Mouse (Mus musculus) limb, embryonic 13.5 days (tissue): ENCODE measurements around the gene Ptprn2. TPM values are rescaled to one million over a fixed set of nuclear protein-coding genes. Genes with fewer than 3 reads are reported as not detected.
A peak's percentile ranks its signal among the peaks of the same experiment; 100 is the strongest.
"Not testable (repeated sequence)": the region's sequence is repeated elsewhere in the genome, so short reads cannot be mapped to it uniquely, and the experiment has no call there.

Source experiments
- ATAC-seq: fragments of 200-750 bp; cut with Nextera tagmentation; 2 replicates; pipeline ENCODE4 v1.8.0; 2017; ENCODE audit warnings: low read depth, moderate number of reproducible peaks, moderate TSS enrichment; ENCODE audit not compliant: low FRiP score
- H3K27ac ChIP-seq: fragments of 300-500 bp; sonication (generic); 2 replicates; pipeline ENCODE4 v1.5.1; 2015; ENCODE audit warnings: inconsistent platforms, mild to moderate bottlenecking, moderate library complexity
- H3K27me3 ChIP-seq: fragments of 300-500 bp; sonication (generic); 2 replicates; pipeline ENCODE4 v1.6.1; 2015; ENCODE audit warnings: mild to moderate bottlenecking, inconsistent platforms
- H3K36me3 ChIP-seq: fragments of 300-500 bp; sonication (generic); 2 replicates; pipeline ENCODE4 v1.6.1; 2015; ENCODE audit warnings: inconsistent platforms, mild to moderate bottlenecking, moderate library complexity
- H3K4me1 ChIP-seq: fragments of 300-500 bp; sonication (generic); 2 replicates; pipeline ENCODE4 v1.6.1; 2015; ENCODE audit warnings: inconsistent platforms
- H3K4me2 ChIP-seq: fragments of 300-500 bp; sonication (generic); replicated peaks from 2 replicates; pipeline ENCODE4 v1.6.1; 2015; ENCODE audit warnings: inconsistent platforms, mild to moderate bottlenecking, moderate library complexity
- H3K4me3 ChIP-seq: fragments of 300-500 bp; sonication (generic); 2 replicates; pipeline ENCODE4 v1.5.1; 2015; ENCODE audit warnings: moderate library complexity, mild to moderate bottlenecking, inconsistent platforms
- H3K9ac ChIP-seq: fragments of 300-500 bp; sonication (generic); 2 replicates; pipeline ENCODE4 v1.6.1; 2015; ENCODE audit warnings: mild to moderate bottlenecking, inconsistent platforms
- H3K9me3 ChIP-seq: fragments of 300-500 bp; sonication (generic); 2 replicates; pipeline ENCODE4 v1.6.1; 2016; ENCODE audit warnings: inconsistent platforms
- WGBS: fragments of 180-500 bp; shearing (Covaris S2); methylation state at CpG from one replicate; pipeline ENCODE4 v1.1.7; 2015; 5-methylcytosine and 5-hydroxymethylcytosine counted together
- polyA plus RNA-seq: library from polyadenylated mRNA; unstranded; fragments of >200 nt; fragmentation: Nextera tagmentation; extraction: Ambion mirVana; gene quantifications from 2 replicates; pipeline ENCODE4 v1.2.1, GENCODE M21; 2015

The Ptprn2 gene
- polyA plus RNA-seq, 1 experiment from 2014 or later = 0.19 TPM

DNA sequence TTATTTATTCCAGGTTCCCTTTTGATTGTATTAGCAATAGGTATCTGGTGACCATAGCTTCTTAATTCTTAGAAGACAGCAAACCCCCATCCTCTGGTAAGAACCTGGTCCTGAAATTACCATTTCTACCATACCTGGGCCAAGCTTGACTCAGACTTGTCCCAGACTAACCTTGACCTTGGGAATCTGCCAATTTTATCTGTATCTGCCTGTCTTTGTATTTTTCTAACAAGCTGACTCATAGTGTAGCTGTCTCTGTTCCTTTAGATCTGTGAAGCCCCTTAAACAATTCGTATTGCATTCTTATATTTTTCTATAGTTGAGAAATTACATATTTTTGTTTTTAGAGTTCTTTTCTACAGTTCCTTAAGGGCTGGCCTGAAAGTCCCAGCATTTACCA, 6.7 kb upstream of the Ptprn2 start:
- no peaks in the 10 kb centered on the region for H3K9me3 ChIP-seq
- H3K4me2 ChIP-seq = no peak overlapping the region
- no peak overlapping the region for H3K4me3 ChIP-seq
- ATAC-seq = no peak
- H3K27me3 ChIP-seq = no peaks in the 10 kb centered on the region
- no peaks in the 10 kb centered on the region for H3K4me1 ChIP-seq
- H3K9ac ChIP-seq = no peak overlapping the region
- no peak overlapping the region for H3K27ac ChIP-seq
- 65% methylated on average over 1 of the region's 1 CpGs for WGBS
- no peaks in the 10 kb centered on the region for H3K36me3 ChIP-seq

- WGBS = 63% methylated on average over 1 of the region's 1 CpGs
- no peak for ATAC-seq
Observed at GRCm38 (mm10) chr12:116481921-116482320, 3.6 kb upstream of the Ptprn2 start.

GRCm38 (mm10) chr12:116483581-116483980, 1.9 kb upstream of the Ptprn2 start:
- no peaks in the 10 kb centered on the region for H3K9me3 ChIP-seq
- peaks cover 33% of the 10 kb centered on the region for H3K27me3 ChIP-seq
- peaks cover 6% of the 10 kb centered on the region for H3K4me1 ChIP-seq
- no peak overlapping the region for H3K27ac ChIP-seq
- no peaks in the 10 kb centered on the region for H3K36me3 ChIP-seq
- no peak for ATAC-seq
- H3K9ac ChIP-seq = no peak overlapping the region
- H3K4me2 ChIP-seq = no peak overlapping the region
- WGBS = 65% methylated on average over 2 of the region's 2 CpGs
- H3K4me3 ChIP-seq = no peak overlapping the region

More at GRCm38 (mm10) chr12:116481921-116482320, 3.6 kb upstream of the Ptprn2 start:
- H3K36me3 ChIP-seq = no peaks in the 10 kb centered on the region
- H3K9ac ChIP-seq = no peak overlapping the region
- peaks cover 24% of the 10 kb centered on the region for H3K27me3 ChIP-seq
- no peak overlapping the region for H3K27ac ChIP-seq
- no peak overlapping the region for H3K4me3 ChIP-seq
- H3K4me2 ChIP-seq = no peak overlapping the region
- H3K4me1 ChIP-seq = peaks cover 6% of the 10 kb centered on the region
- no peaks in the 10 kb centered on the region for H3K9me3 ChIP-seq

DNA sequence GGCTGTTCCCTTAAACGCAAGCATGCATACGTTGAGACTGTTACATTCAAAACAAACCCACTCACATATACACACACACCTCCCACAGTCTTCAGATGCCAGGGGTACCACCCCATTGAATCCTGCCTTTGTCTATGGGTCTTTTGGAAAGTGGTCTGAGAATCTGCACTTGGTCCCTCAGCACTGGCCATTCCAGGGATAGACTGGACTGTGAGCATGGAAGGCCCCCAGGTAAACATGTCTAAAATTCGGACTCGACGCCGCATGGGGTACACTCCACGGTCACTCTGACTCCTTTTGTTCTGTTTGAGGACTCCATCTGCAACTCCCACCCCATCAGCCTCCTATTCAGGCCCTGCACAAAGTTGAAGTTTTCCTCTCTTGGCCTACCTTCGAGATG, 529 bp upstream of the Ptprn2 start:
- ATAC-seq = 0 out of 2 replicates have a peak, but pooled peaks have one; percentile 2
- H3K4me1 ChIP-seq = peaks cover 6% of the 10 kb centered on the region
- H3K4me3 ChIP-seq = peak overlapping the region; percentile 53; the same call in 1 of the 2 replicates
- H3K4me2 ChIP-seq = peak overlapping the region; percentile 99
- WGBS = 81% methylated on average over 8 of the region's 8 CpGs
- peaks cover 33% of the 10 kb centered on the region for H3K27me3 ChIP-seq
- no peaks in the 10 kb centered on the region for H3K9me3 ChIP-seq
- no peak overlapping the region for H3K27ac ChIP-seq
- H3K9ac ChIP-seq = no peak overlapping the region
- no peaks in the 10 kb centered on the region for H3K36me3 ChIP-seq

DNA sequence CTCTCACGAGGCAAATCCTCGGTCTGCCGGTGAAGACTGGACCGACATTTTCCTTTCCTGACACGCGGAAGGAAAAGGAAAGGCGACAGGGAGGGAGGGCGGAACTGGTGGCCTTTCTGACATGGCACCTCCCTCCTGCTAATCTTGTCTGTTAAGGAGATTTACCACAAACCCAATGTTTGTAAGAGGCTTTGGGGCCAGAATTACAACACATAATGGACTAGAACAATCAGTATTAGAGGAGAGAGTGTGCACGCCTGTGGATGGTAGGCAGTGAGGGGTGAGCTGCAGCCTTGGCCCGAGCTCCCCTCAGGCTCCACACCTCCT, 847 bp downstream of the Ptprn2 start:
- ATAC-seq = no peak
- peak overlapping the region; percentile 53 for H3K4me3 ChIP-seq
- WGBS = 5% methylated on average over 10 of the region's 10 CpGs

GRCm38 (mm10) chr12:116488836-116489235, 3.3 kb downstream of the Ptprn2 start:
- H3K4me1 ChIP-seq = peaks cover 6% of the 10 kb centered on the region
- no peak overlapping the region for H3K4me3 ChIP-seq
- H3K27ac ChIP-seq = no peak overlapping the region
- no peak overlapping the region for H3K4me2 ChIP-seq
- H3K27me3 ChIP-seq = peaks cover 33% of the 10 kb centered on the region
- WGBS = 72% methylated on average over 8 of the region's 8 CpGs
- no peaks in the 10 kb centered on the region for H3K9me3 ChIP-seq
- H3K9ac ChIP-seq = no peak overlapping the region
- no peaks in the 10 kb centered on the region for H3K36me3 ChIP-seq
- ATAC-seq = no peak

More for the DNA sequence above, 847 bp downstream of the Ptprn2 start:
- peaks cover 6% of the 10 kb centered on the region for H3K4me1 ChIP-seq
- H3K9me3 ChIP-seq = no peaks in the 10 kb centered on the region
- H3K27me3 ChIP-seq = peaks cover 33% of the 10 kb centered on the region
- H3K27ac ChIP-seq = no peak overlapping the region
- peak overlapping the region; percentile 99 for H3K4me2 ChIP-seq
- peak overlapping the region; percentile 54; the same call in 1 of the 2 replicates for H3K9ac ChIP-seq
- H3K36me3 ChIP-seq = no peaks in the 10 kb centered on the region

DNA sequence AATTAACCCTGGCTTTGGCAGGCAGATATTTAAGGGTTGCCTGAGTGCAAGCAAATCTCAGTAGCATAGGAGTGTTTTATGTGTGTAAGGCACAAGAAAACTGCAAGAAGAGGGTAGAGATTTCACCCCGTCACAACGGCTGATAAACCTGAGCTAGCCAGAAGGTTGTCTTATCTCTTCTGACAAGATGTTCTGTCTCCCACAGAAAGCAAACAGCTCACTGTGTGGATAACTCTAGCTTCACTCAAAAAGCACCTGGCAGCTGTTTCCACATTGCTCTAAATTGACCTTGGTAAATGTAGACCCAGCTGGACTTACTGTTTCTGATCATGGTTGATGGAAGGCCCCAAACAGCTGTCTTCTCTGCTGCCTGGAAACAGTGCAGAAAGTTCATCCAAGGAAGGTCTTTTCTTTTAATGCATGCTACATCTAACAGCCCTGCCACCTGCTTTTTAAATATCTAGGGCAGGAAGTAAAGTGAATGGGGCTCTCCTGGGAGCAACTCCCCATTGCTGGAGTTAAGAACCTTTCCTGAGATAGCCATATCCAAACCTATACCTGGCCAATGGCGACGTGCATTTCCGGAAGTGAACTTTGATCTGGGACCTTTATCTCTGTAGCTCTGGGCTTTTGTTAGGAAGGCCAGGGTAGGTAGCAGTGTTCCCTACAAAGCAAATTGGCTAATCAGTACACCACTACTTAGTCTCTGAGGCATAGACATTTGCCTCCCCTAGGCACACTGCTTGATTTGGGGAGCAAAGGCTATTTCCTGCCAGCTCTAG, 5.2 kb downstream of the Ptprn2 start:
- no peak overlapping the region for H3K27ac ChIP-seq
- peaks cover 21% of the 10 kb centered on the region for H3K27me3 ChIP-seq
- H3K36me3 ChIP-seq = no peaks in the 10 kb centered on the region
- WGBS = 83% methylated on average over 5 of the region's 5 CpGs
- no peak for ATAC-seq
- no peak overlapping the region for H3K4me2 ChIP-seq
- peaks cover 6% of the 10 kb centered on the region for H3K4me1 ChIP-seq
- no peak overlapping the region for H3K9ac ChIP-seq
- H3K9me3 ChIP-seq = no peaks in the 10 kb centered on the region
- no peak overlapping the region for H3K4me3 ChIP-seq

- no peak for ATAC-seq
- Histone ChIP-seq H3K4me2 (no peak overlapping the region), H3K4me3 (no peak overlapping the region), H3K9me3 (no peaks in the 10 kb centered on the region), H3K4me1 (no peaks in the 10 kb centered on the region), H3K27me3 (no peaks in the 10 kb centered on the region), H3K36me3 (no peaks in the 10 kb centered on the region), H3K9ac (no peak overlapping the region), H3K27ac (no peak overlapping the region)
Observed at GRCm38 (mm10) chr12:116498666-116499065, 13.1 kb downstream of the Ptprn2 start.

- H3K4me3 ChIP-seq = no peak overlapping the region
- H3K36me3 ChIP-seq = no peaks in the 10 kb centered on the region
- H3K27ac ChIP-seq = no peak overlapping the region
- H3K9me3 ChIP-seq = no peaks in the 10 kb centered on the region
- H3K4me2 ChIP-seq = no peak overlapping the region
- ATAC-seq = no peak
- no peaks in the 10 kb centered on the region for H3K27me3 ChIP-seq
- H3K9ac ChIP-seq = no peak overlapping the region
- no peaks in the 10 kb centered on the region for H3K4me1 ChIP-seq
- 83% methylated on average over 11 of the region's 11 CpGs for WGBS
Observed at GRCm38 (mm10) chr12:116500652-116501051, 15.1 kb downstream of the Ptprn2 start.

DNA sequence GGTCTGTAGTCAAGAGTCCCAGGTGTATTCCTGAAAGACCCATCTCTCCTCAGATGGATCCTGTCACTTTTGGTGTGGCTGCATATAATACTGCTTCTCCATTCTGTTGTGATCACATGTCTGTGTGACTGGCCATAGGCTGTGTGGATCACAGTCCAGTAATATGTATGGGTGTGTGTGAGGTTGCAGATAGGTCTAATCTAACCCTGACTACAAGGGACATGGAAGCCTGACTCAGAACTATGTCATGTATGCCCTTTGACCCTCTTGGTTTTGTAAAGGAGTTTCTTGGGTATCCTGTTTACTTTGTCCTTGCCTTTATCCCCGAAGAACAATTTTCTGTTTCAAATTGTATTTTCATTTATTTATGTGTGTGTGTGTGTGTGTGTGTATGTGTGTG, 27.0 kb downstream of the Ptprn2 start:
- H3K9ac ChIP-seq = no peak overlapping the region
- no peak overlapping the region for H3K27ac ChIP-seq
- H3K9me3 ChIP-seq = no peaks in the 10 kb centered on the region; the same call in 1 of the 2 replicates
- WGBS = 88% methylated on average over 1 of the region's 1 CpGs
- H3K27me3 ChIP-seq = no peaks in the 10 kb centered on the region
- no peaks in the 10 kb centered on the region for H3K4me1 ChIP-seq
- H3K4me3 ChIP-seq = no peak overlapping the region
- no peaks in the 10 kb centered on the region for H3K36me3 ChIP-seq
- no peak for ATAC-seq
- H3K4me2 ChIP-seq = no peak overlapping the region

GRCm38 (mm10) chr12:116513788-116514187, 28.3 kb downstream of the Ptprn2 start:
- H3K9ac ChIP-seq, ATAC-seq, H3K4me3 ChIP-seq, H3K27ac ChIP-seq, H3K9me3 ChIP-seq, H3K4me2 ChIP-seq, H3K4me1 ChIP-seq, H3K27me3 ChIP-seq, H3K36me3 ChIP-seq: not testable (repeated sequence)
- 76% methylated on average over 2 of the region's 2 CpGs for WGBS

- no peak overlapping the region for H3K27ac ChIP-seq
- no peaks in the 10 kb centered on the region; the same call in 1 of the 2 replicates for H3K9me3 ChIP-seq
- H3K27me3 ChIP-seq = no peaks in the 10 kb centered on the region
- no peaks in the 10 kb centered on the region for H3K4me1 ChIP-seq
- no peaks in the 10 kb centered on the region for H3K36me3 ChIP-seq
- H3K4me3 ChIP-seq = no peak overlapping the region
- no peak overlapping the region for H3K9ac ChIP-seq
- no peak for ATAC-seq
- H3K4me2 ChIP-seq = no peak overlapping the region
Observed at GRCm38 (mm10) chr12:116515824-116516223, 30.3 kb downstream of the Ptprn2 start.

- no peak for ATAC-seq
- no peak overlapping the region for H3K4me3 ChIP-seq
- H3K4me1 ChIP-seq = no peaks in the 10 kb centered on the region
- H3K36me3 ChIP-seq = no peaks in the 10 kb centered on the region
- H3K9ac ChIP-seq = no peak overlapping the region
- no peak overlapping the region for H3K27ac ChIP-seq
- no peaks in the 10 kb centered on the region for H3K9me3 ChIP-seq
- no peaks in the 10 kb centered on the region for H3K27me3 ChIP-seq
- WGBS = 85% methylated on average over 4 of the region's 4 CpGs
- no peak overlapping the region for H3K4me2 ChIP-seq
Observed at GRCm38 (mm10) chr12:116528861-116529260, 43.3 kb downstream of the Ptprn2 start.
